Mouse (Mus musculus): ENCODE measurements around the gene Ccdc180. TPM values are rescaled to one million over a fixed set of nuclear protein-coding genes. Genes with fewer than 3 reads are reported as not detected.
A peak's percentile ranks its signal among the peaks of the same experiment; 100 is the strongest.

Ccdc180 gene
- total RNA-seq, 2 experiments from 2014 or later = 0.10 to 0.25 TPM

DNA sequence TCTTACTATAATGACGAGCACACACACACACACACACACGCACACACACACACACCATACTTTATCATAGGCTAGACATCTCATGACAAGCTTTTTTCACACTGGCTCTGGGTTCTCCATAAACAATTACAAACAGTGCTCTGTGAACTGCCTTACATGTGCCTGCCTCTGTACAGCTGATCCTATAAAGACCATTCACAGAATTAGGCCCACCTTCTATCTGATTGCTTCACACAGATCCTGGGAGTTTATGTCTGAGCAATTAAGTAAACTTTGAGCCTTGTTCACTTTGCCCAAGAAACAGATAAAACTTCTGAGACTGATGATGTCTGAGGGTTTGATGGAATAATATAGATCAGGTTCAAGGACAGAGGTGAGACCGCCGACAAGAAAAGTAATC is 21.8 kb downstream of the Ccdc180 start:
- DNase-seq = no peak

DNA sequence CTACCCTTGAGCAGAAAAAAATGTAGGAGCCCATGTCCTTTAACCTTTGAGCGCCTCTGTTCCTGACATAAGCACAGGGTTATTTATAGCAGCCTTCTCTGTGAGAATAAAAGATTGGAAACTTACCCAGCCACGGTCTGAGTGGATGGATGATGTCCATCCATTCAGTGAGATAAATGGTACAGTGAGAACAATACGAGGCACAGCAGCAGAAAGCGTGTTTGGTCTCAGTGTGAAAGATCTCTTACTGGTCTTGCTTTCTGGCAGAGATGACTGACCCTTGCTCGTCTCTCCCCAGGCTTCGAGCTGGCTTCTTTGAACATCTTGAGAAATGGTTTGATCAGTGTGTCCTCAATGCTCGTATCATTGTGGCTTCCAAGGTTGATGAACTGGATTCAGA is 27.0 kb downstream of the Ccdc180 start:
- DNase-seq = no peak

DNA sequence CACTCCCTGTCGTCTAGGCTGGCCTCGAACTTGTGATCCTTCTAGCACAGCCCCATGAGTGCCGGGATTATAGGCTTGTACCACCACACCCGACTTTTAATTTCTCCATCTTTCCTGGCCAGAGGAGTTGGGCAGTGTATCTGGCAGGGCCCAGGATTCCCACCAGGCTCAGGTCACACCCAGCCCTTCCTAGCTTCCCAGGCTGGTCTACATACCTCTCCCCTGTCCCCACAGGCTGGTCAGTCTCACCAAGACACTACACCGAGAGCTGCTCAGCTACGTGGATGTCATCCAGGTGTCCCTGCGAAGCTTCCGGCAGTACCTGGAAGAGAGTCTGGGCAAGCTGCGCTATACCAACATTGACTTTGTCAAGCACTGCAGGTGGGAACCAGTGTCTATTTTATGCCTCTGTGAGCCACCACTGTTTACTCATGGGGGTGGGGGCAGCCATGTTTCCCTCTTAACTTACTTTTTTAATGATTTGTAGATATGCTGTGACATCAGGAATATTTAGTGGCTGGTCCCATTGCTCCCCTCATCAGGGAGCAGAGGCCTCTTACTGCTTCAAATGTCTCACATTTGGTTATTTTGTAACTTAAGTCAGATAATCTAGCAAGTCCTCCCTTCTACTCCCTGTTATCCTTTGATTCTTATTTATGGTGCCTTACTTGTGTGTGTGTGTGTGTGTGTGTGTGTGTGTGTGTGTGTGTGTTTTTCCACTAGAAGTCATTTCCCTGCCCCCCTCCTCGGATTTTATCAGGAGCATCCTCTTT is 31.7 kb downstream of the Ccdc180 start:
- no peak for DNase-seq

DNA sequence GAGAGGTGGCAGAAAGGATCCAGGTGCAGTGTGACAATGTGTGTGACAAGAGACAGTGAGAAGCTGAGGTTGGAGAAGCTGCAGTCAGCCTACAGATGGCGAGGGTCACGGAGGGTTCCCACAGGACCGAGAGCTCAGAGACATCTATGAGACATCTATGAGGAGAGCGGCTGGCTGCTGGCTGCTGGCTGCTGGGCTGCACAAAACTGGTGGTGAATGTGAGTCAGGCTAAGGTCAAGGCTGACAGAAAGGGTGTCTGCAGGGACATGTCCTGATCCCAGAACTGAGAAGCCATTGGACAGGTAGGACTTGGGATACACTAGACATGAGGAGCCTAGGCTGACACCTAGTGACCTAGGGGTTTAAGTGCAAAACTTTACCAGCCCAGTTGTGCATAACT is 33.9 kb downstream of the Ccdc180 start:
- no peak for DNase-seq

DNA sequence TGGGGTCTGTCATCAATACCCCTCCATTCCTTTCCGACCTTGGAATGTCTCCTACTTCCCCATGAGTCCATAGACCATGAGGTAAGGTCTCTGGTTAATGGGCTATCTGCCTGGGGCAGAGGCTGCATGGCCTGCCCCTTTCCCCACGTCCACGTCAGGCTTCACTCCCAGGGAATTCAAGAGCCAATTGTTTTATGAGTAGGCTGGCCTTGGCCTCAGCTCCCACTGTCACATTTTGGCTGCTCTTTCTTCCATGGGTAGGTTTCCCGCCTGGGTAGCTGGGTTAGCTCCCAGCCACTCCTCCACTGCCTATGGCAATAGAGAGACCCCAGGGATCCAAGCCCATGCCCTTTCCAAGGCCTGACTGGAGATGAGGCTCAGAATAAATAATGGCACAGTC is 38.5 kb downstream of the Ccdc180 start:
- DNase-seq = no peak

DNA sequence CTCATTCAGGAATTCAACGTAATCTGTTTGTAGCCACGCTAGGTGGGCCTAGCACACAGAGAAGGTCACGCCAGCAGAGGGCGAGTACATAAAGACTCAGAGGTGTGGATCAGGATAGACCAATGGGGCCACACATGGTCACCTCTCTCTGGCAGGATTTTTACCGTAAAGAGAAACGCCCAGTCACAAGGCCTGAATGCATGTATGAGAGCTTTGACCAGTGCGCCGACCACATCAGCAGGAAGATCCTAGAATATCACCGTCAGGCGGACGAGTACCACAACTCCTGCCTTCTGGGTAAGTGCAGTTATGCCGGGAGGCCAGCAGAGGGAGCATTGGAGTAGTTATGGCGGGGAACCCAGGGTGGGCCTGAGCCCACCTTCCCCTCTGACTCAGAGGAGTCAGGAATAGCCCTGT is 51.5 kb downstream of the Ccdc180 start:
- DNase-seq = peak; percentile 26 to 41

DNA sequence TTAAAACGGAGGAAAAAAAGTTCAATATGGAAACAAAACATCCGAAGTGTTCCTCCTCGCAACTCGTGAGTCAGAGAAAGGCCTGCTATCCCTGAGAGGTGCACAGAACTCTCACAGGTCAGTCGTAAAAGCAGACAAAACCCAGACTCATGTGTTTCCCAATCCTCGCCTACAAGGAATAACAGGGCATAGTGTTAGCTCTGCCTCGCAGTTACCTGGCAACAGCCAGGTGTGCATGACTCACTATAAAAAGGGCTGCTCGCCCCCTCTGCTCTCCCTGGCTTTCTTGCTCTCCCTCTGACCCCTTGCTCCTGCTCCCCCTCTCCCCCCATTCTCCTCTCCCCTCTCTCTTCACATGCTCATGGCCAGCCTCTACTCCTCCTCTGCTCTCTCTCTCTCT is 57.6 kb downstream of the Ccdc180 start:
- DNase-seq = no peak

DNA sequence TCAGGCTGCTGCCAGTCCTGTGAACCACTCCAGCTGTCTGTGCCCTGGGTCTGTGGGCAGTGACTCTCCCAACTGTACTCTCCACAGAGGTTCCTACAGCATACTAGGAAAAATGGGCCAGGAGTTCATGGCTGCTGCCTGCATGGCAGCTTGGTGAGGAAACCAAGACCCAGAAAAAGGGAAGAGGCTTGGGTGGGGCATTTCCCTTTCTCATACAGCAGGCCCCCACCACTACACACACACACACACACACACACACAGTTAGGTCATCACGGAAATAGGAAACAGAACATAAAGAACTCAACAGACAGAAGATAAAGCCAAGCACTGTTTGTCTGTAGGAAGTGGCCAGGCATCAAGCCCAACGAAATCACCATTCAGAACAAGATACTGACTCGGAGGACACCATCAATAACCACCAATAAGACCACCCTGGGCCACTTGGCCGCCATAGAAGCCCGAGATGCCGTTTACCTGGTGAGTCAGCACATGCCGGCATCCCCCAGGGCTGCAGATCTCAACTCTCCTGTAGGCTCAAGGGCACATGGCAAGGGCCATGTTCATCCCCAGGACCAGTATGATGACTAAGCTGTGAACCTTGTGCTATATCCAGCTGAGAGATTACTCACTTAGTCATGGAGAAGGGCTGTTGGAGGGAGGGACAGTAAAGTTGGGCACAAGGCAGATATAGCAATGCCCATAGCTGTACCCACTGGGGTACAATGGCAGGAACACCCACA is 59.2 kb downstream of the Ccdc180 start:
- no peak for DNase-seq

DNA sequence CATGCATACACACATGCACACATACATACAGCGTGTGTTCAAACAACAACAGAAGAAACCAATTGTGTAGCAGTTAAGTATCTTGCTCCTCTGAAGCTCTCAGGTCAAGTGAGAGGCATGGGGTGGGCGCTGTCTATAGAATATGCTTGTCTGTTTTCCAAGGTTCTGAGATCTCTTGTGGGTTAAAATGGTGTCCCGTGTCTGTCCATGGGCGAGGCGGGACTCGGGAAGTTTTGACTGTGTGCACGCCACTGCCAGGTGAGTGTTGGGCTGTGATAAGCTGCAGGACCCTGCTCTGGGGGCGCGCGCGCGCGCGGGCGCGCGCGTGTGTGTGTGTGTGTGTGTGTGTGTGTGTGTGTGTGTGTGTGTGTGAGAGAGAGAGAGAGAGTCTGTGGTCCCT is 61.7 kb downstream of the Ccdc180 start:
- no peak for DNase-seq

DNA sequence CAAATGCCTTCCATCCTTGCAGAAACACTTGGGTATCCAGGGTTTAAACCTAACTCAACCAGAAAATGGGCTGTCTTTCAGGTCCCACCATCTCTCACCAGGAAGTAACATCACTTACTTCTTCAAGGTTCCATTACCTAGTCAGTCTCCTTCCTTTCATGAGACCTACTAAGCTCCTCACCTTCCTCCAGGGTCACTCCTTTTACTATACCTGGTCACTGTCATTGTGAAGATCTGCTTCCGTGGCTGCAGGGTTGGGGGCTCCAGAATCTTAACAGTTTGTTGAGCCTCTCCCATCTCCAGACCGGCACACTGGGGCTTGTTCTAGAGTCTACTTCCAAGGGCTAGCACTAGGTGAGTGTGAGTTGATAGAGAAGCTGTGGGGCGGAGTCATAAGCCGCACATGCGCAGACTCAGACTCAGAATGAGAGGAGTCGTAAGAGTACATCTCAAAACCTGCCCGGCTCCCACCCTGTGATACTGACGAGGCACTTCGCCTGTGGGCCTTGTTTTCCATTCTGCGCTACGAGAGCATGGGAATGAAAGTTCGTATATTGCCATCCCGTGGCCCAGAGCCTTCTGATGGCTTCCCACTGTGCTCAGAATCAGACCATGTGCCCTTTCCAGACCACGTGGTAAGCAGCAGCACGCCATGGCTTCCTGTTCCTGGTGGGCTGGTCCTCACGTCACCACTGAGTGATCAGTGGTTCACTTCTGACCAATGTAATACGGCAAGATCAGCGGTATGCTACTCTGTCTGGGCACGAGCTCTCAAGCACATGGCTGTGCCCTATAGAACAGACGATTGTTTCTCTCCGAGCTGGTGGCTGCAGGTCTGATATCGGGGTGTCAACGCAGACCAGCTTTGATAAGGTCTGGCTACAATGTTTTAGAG is 63.2 kb downstream of the Ccdc180 start:
- DNase-seq = no peak

DNA sequence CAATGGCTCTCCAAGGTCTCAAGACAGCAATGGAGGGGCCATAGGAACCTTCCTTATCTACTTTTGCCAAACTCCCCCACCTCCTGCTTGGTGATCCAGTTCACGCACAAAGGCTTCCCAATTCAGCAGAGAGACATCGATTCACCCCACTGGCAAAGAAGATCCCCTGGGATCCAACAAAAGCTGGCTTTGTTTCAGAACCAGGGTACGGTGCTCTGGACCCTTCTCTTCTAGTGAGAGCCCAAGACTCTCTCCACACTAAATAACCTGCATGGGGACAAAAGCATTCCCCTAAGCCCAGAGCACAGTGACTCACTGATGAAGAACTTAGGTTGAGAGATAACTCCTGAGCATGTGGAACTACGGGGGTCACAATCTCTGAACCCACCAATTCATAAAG is 65.1 kb downstream of the Ccdc180 start:
- DNase-seq = no peak

DNA sequence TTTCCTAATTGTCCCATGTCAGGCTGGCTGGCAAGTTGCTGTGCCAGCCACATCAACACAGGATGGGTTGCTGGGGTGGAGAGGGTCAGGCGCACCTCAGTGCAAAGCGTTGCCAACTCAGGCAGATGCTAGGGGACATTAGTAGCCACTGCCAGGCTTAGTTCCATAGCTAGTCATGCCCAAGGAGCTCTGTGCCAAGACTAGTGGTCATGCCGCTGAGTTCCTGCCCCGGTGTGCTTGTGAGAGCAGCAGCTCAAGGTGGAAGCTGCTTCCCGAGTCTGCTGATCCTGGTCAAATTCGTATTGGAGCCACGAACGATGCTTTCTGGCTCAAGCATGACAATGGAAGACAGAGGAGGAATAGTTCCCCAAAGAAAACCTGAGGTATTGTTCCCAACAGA is 66.0 kb downstream of the Ccdc180 start:
- DNase-seq = no peak

DNA sequence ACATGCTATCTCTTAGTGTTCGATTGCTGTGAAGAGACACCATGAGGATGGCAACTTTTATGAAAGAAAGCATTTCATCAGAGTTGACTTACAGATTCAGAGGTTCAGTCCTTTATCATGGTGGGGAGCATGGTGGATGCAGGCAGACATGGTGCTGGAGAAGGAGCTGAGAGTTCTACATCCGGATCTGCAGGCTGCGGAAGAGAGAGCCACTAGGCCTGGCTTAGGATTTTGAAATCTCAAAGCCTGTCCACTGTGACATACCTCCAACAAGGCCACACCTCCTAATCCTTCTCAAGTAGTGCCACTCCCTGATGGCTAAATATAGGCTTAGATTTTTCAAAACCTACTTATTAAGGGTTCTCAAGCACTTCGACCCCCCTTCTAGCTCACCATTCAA is 66.6 kb downstream of the Ccdc180 start:
- DNase-seq = no peak

DNA sequence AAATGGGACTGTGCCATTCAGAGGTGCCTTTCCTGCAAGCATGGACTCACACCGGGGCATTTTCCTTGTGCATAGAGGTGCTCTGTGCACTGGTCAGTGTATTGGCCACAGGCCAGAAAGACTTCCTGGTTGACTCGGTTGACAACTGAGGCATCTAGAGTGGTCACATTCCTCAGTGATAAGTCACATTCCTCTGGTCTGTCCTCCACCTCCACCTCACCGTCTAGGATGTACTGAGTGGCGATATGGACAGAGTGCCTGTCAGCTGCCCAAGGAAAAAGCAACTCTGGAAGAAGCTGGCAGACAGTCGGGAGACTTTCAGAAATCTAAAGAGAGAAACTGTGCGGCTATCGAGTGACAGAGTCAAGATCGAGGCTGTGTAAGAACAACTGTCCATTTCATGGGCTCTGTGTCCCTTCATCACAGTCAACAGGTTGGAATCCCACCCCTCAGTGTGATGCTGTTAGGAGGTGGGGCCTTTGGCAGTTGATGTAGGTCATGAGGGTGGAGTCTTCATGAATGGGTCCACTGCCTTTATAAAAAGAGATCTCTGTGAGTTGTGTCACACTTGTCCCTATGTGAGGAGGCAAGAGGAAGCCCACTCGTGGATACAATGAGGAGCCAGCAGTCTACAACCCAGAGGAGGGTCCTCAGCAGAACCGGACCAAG is 74.8 kb downstream of the Ccdc180 start, which contains the start of gene Tdrd7:
Gene Tdrd7 (plus strand): TSS at position 564 of the 669 bp plus-strand sequence.
- DNase-seq = no peak

DNA sequence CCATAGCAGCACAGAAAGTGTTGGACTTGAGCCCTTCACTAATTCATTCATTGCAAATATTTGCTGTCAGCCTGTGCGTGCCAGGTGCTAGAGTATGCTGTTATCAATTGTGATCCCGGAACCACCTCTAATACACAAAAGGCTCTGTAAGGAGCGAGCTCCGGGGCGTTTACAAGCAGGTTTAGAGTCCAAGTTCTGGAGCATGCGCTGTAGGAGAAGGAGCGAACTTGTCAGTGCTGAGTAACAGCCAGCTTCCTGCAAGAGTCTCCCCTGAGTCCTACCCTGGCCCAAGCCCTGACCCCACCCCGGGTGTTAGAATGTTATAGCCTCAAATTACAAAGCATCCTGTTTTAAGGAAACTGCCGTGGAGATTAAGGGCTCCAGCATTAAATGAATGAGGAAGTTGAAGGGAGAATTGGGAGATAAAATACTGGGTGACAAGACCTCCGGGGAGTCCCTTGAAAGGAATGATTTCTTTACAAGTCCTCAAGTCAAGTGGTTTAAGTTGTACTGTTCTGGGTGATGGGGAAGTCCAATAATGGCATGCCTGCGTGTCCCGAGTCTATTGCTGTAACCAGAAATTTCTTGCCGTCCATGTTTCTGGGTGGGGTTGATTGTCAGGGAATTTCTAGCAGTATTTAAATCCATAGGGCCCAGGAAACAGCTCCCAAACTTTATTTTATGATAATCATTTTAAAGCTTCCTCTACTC is 75.8 kb downstream of the Ccdc180 start:
- DNase-seq = no peak

DNA sequence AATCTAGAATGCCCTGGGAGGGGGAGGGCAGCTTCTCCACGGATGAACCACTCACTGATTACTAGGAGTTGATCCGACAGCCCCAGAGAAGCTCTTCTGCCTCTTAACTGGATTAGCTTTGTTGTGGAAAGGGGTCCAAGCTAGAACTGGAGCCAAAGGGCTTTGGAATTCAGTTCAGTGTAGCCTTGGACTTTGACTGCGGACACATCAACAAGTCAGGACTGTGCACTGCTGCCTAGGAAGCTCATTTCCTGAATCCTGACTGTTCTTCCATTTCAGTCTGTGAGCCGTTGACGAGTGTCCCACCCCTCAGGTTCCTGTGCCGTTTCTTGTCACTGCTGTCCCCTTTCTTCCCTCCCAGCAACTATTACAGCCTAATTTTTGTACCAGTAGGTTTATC is 76.6 kb downstream of the Ccdc180 start:
- DNase-seq = no peak

DNA sequence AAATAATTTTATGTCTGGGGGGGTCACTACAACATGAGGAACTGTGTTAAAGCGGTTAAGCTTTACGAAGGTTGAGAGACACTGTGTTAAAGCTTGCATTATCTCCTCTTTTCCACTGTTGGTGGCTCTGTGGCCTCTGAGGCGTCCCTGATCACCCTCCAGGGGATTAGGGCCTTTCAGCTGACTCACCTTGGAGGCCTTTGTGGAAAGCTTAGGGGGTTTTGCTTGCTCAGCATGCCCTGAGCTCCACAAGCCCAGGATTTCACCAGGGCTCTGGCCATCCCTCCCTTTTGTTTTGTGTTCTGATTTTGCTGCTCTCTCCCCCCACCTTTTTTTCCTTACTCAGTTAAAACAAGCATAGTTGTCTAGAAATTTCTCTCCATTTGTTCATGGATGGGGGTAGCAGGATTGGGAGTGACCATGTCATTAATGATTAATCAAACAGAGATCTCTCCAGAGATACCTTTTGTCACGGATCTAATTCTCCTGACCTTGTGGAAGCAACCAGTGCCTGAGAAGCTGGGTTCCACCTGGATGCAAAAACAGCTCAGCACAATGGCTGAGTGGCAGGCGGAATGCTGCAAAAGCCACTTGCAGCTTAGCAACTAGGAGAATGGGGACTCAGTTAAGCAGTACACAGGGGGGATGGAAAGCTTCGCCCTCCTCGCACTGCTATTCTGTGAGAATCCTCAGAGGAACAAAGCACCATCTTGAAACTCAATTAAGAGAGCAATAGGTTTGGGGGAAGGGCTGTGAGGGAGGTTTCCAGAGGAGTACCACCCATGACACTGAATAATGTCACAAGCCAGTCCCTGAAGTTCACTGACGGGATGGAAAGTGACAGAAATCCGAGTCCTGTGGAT is 77.6 kb downstream of the Ccdc180 start:
- no peak for DNase-seq

DNA sequence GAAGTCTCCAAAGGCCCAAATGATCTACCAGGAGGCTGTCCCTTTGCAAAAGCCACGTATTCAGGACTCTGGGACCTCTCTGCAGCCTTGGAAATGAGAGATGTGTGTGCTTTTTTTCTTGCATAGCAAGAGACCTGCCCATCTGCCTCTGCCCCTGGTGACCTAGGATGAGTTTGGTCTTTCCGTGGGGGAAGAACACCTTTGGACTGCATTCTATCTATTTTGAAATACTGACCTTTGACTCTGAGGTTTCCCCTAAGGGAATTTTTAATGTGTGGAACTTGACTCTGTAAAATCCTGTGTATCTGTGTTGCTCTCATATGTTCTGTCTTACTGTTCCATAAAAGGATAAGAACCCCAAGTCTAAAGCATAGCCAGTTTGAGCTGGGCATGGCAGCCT is 78.9 kb downstream of the Ccdc180 start:
- DNase-seq = no peak

DNA sequence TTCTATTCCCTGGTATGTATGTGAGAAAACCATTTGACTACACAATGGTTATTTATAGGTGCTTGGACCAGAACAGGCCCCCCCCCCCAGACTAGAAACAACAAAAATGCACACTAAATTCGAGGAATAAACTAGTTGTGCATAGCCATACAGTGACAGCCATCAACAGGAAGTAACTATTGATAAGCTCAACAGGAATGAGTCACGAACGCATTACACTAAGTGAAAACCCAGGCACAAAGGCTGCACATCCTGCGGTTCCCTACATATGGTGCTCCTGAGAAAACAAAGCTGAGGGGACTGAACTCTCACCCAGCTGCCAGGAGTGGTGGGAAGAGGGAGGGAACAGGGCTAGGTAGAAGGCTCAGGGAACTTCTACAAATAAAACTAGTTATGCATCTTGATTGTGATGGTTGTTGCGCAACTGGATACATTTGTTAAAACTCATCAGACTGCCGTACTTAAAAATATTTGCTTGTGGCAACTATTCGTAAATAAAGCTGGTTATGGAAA is 80.0 kb downstream of the Ccdc180 start:
- no peak for DNase-seq

DNA sequence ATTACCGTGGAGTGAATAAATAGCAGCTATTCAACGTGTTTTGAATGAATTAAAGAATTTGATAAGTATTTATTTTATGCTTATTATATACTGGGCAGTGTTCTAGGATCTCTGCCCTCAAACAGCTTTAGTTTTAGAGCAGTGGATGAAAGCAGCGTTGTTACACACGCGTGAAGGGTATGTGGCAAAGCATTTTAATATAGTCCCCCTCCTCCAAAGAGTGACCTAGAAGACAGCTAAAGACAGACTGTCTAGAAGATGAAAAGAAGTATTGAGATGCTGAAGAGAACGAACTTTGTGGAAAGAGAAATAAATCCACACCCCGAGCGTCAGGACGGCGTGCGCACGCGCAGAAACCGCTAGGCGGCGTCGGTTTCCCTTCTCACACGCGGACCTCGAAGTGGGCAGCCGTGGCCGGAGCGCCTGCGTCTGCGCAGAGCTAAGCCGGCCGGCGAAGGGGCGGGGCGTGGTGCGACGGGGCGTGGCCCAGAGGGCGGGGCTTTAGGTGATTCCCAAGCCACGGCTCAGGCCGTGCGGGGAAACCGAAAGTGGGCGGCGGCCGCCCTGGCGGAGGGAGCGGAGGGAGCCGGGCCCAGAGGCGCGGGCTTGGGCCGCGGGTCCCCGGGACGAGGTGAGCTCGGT is 81.8 kb downstream of the Ccdc180 start:
- DNase-seq = peak; percentile 98

Measured in layer of hippocampus, postnatal 36 days (tissue).